Mouse (Mus musculus) hindbrain, embryonic 10.5 days (tissue): ENCODE data around the gene Creld1. TPM values are rescaled to one million over a fixed set of nuclear protein-coding genes. Genes with fewer than 3 reads are reported as not detected.

ENCODE experiments used
- DNase-seq: peaks from one replicate; pipeline ENCODE4 v3.0.0-alpha.2; 2017; ENCODE audit warnings: low spot score
- H3K27ac ChIP-seq: fragments of 300-500 bp; sonication (generic); 2 replicates; pipeline ENCODE4 v1.5.1; 2016; ENCODE audit warnings: mild to moderate bottlenecking, moderate library complexity
- H3K27me3 ChIP-seq: fragments of 300-500 bp; sonication (generic); 2 replicates; pipeline ENCODE4 v1.6.1; 2016; ENCODE audit warnings: mild to moderate bottlenecking; ENCODE audit not compliant: poor library complexity, insufficient read depth, severe bottlenecking
- H3K36me3 ChIP-seq: fragments of 300-500 bp; sonication (generic); 2 replicates; pipeline ENCODE4 v1.6.1; 2016; ENCODE audit warnings: mild to moderate bottlenecking, moderate library complexity
- H3K4me1 ChIP-seq: fragments of 300-500 bp; sonication (generic); replicated peaks from 2 replicates; pipeline ENCODE4 v1.6.1; 2016; ENCODE audit warnings: mild to moderate bottlenecking
- H3K4me3 ChIP-seq: fragments of 300-500 bp; sonication (generic); 2 replicates; pipeline ENCODE4 v1.5.1; 2016; ENCODE audit warnings: mild to moderate bottlenecking, moderate library complexity
- H3K9me3 ChIP-seq: fragments of 300-500 bp; sonication (generic); 2 replicates; pipeline ENCODE4 v1.6.1; 2016; ENCODE audit warnings: mild to moderate bottlenecking, moderate library complexity
- WGBS: fragments of 180-500 bp; shearing (Covaris S2); methylation state at CpG from one replicate; pipeline ENCODE4 v1.1.7; 2016; 5-methylcytosine and 5-hydroxymethylcytosine counted together
- polyA plus RNA-seq: library from polyadenylated mRNA; unstranded; fragments of >200 nt; fragmentation: Nextera tagmentation; extraction: Ambion mirVana; gene quantifications from 2 replicates; pipeline ENCODE4 v1.2.1, GENCODE M21; 2016

Gene Creld1
- polyA plus RNA-seq, 1 experiment from 2014 or later, result 42.5 TPM

GRCm38 (mm10) chr6:113531840-113532404 is 48.8 kb downstream of the Creld1 start:
- peak; percentile 12 for DNase-seq
- Histone ChIP-seq H3K4me3 (peak overlapping the region; percentile 92), H3K27me3 (no peaks in the 10 kb centered on the region), H3K9me3 (no peaks in the 10 kb centered on the region), H3K27ac (peak overlapping the region; percentile 91), H3K4me1 (peaks cover 18% of the 10 kb centered on the region), H3K36me3 (peaks cover 28% of the 10 kb centered on the region)
- WGBS, result 10% methylated on average over 7 of the region's 7 CpGs

GRCm38 (mm10) chr6:113534886-113535285 is 51.8 kb downstream of the Creld1 start:
- no peak for DNase-seq
- Histone ChIP-seq H3K27ac (no peak overlapping the region), H3K9me3 (no peaks in the 10 kb centered on the region), H3K4me3 (no peak overlapping the region), H3K27me3 (no peaks in the 10 kb centered on the region), H3K36me3 (peaks cover 29% of the 10 kb centered on the region), H3K4me1 (peaks cover 17% of the 10 kb centered on the region)
- 86% methylated on average over 7 of the region's 7 CpGs for WGBS

- Histone ChIP-seq H3K27me3 (no peaks in the 10 kb centered on the region), H3K36me3 (peaks cover 51% of the 10 kb centered on the region), H3K4me1 (no peaks in the 10 kb centered on the region), H3K9me3 (no peaks in the 10 kb centered on the region), H3K27ac (no peak overlapping the region), H3K4me3 (no peak overlapping the region)
- 87% methylated on average over 6 of the region's 6 CpGs for WGBS
- DNase-seq, result no peak
These were observed 58.5 kb downstream of the Creld1 start for GRCm38 (mm10) chr6:113541610-113542009.

Other genes starting within 250 kb of the Creld1 start
- gene Mtmr14, start 245.5 kb upstream of the Creld1 start, polyA plus RNA-seq, result 45.7 and 52.3 TPM in 2 replicates
- gene Cpne9, start 201.0 kb upstream of the Creld1 start, polyA plus RNA-seq, result 0.35 and 0.58 TPM in 2 replicates
- 25.4 and 26.9 TPM in 2 replicates for gene Brpf1, start 176.2 kb upstream of the Creld1 start, polyA plus RNA-seq
- 15.7 and 16.1 TPM in 2 replicates for gene Ogg1, start 156.3 kb upstream of the Creld1 start, polyA plus RNA-seq
- 42.3 and 58.0 TPM in 2 replicates for gene Camk1, start 139.3 kb upstream of the Creld1 start, polyA plus RNA-seq
- 63.1 and 63.9 TPM in 2 replicates for gene Tada3, start 105.4 kb upstream of the Creld1 start, polyA plus RNA-seq
- gene Arpc4, start 105.2 kb upstream of the Creld1 start, polyA plus RNA-seq, result 393 and 423 TPM in 2 replicates
- gene Ttll3, start 94.0 kb upstream of the Creld1 start, polyA plus RNA-seq, result 5.3 and 7.4 TPM in 2 replicates
- 34.9 and 36.3 TPM in 2 replicates for gene Rpusd3, start 64.0 kb upstream of the Creld1 start, polyA plus RNA-seq
- not detected in 2 replicates for gene Cidec, start 47.5 kb upstream of the Creld1 start, polyA plus RNA-seq
- gene Jagn1, start 40.7 kb upstream of the Creld1 start, polyA plus RNA-seq, result 86.5 and 87.9 TPM in 2 replicates
- gene Il17re, start 24.8 kb upstream of the Creld1 start, polyA plus RNA-seq, result 1.7 and 2.2 TPM in 2 replicates
- 6.0 and 6.7 TPM in 2 replicates for gene Il17rc, start 11.9 kb upstream of the Creld1 start, polyA plus RNA-seq
- gene Prrt3, start 18.6 kb downstream of the Creld1 start, polyA plus RNA-seq, result 1.8 TPM in 2 replicates
- gene Emc3, start 48.4 kb downstream of the Creld1 start, polyA plus RNA-seq, result 79.0 and 81.8 TPM in 2 replicates
- gene Fancd2, start 48.4 kb downstream of the Creld1 start, polyA plus RNA-seq, result 13.2 and 18.1 TPM in 2 replicates
- gene Fancd2os, start 117.4 kb downstream of the Creld1 start, polyA plus RNA-seq, result 0.20 and 0.21 TPM in 2 replicates
- gene Brk1, start 121.5 kb downstream of the Creld1 start, polyA plus RNA-seq, result 209 and 225 TPM in 2 replicates
- gene Vhl, start 140.7 kb downstream of the Creld1 start, polyA plus RNA-seq, result 43.0 and 45.8 TPM in 2 replicates
- 5.1 and 6.8 TPM in 2 replicates for gene Irak2, start 155.2 kb downstream of the Creld1 start, polyA plus RNA-seq
- 0.41 and 1.2 TPM in 2 replicates for gene Tatdn2, start 213.8 kb downstream of the Creld1 start, polyA plus RNA-seq
- gene Ghrl, start 236.6 kb downstream of the Creld1 start, polyA plus RNA-seq, result 0.98 TPM in 1 of 2 replicates, not detected in the other